Mouse (Mus musculus) midbrain, postnatal 0 days (tissue): ENCODE results near the gene Bad. TPM values are rescaled to one million over a fixed set of nuclear protein-coding genes. Genes with fewer than 3 reads are reported as not detected.
A peak's percentile ranks its signal among the peaks of the same experiment; 100 is the strongest.

ENCODE experiments used
- ATAC-seq: fragments of 200-750 bp; cut with Nextera tagmentation; 2 replicates; pipeline ENCODE4 v1.8.0; 2017; ENCODE audit warnings: moderate number of reproducible peaks, mild to moderate bottlenecking, moderate TSS enrichment, moderate library complexity; ENCODE audit not compliant: low FRiP score
- DNase-seq: peaks from one replicate; pipeline ENCODE4 v3.0.0-alpha.2; 2015; ENCODE audit warnings: low spot score
- H3K27ac ChIP-seq: fragments of 300-500 bp; sonication (generic); 2 replicates; pipeline ENCODE4 v1.5.1; 2014; ENCODE audit warnings: low read depth, mild to moderate bottlenecking, low read length, mixed read lengths
- H3K27me3 ChIP-seq: fragments of 300-500 bp; sonication (generic); 2 replicates; pipeline ENCODE4 v1.6.1; 2014; ENCODE audit warnings: low read length, control low read depth, mixed read lengths; ENCODE audit not compliant: insufficient read depth
- H3K36me3 ChIP-seq: fragments of 300-500 bp; sonication (generic); 2 replicates; pipeline ENCODE4 v1.6.1; 2014; ENCODE audit warnings: low read length, control low read depth, mixed read lengths; ENCODE audit not compliant: insufficient read depth
- H3K4me1 ChIP-seq: fragments of 300-500 bp; sonication (generic); 2 replicates; pipeline ENCODE4 v1.6.1; 2014; ENCODE audit warnings: mild to moderate bottlenecking, control low read depth, antibody characterized with exemption, low read length, mixed read lengths; ENCODE audit not compliant: insufficient read depth
- H3K4me2 ChIP-seq: fragments of 300-500 bp; sonication (generic); 2 replicates; pipeline ENCODE4 v1.6.1; 2014; ENCODE audit warnings: low read depth, mild to moderate bottlenecking, low read length, mixed read lengths; ENCODE audit not compliant: poor library complexity, severe bottlenecking
- H3K4me3 ChIP-seq: fragments of 300-500 bp; sonication (generic); 2 replicates; pipeline ENCODE4 v1.5.1; 2014; ENCODE audit warnings: low read depth, mild to moderate bottlenecking, low read length, moderate library complexity
- H3K9ac ChIP-seq: fragments of 300-500 bp; sonication (generic); replicated peaks from 2 replicates; pipeline ENCODE4 v1.6.1; 2014; ENCODE audit warnings: mild to moderate bottlenecking, low read length, moderate library complexity, mixed read lengths; ENCODE audit not compliant: poor library complexity, severe bottlenecking
- H3K9me3 ChIP-seq: fragments of 300-500 bp; sonication (generic); 2 replicates; pipeline ENCODE4 v1.6.1; 2016; ENCODE audit warnings: low read length, control low read depth
- CTCF ChIP-seq: IDR thresholded peaks from 2 replicates; pipeline ENCODE4 v1.5.1; 2016; ENCODE audit warnings: antibody characterized with exemption, mild to moderate bottlenecking
- WGBS: fragments of 180-500 bp; shearing (Covaris S2); extraction: QIAGEN DNeasy Blood & Tissue Kit; methylation state at CpG from one replicate; pipeline ENCODE4 v1.1.7; 2014; 5-methylcytosine and 5-hydroxymethylcytosine counted together
- polyA plus RNA-seq: library from polyadenylated mRNA; unstranded; fragments of >200 nt; fragmentation: Nextera tagmentation; extraction: Ambion mirVana; gene quantifications from 2 replicates; pipeline ENCODE4 v1.2.1, GENCODE M21; 2015
- total RNA-seq: library from RNA; depleted of rRNA; stranded (reverse); fragments of >200 nt; gene quantifications from 2 replicates; pipeline ENCODE4 v1.2.3, GENCODE M21; 2014

The Bad gene
- total and polyA plus RNA-seq, 2 experiments from 2014 or later, result 50.3 to 91.6 TPM

DNA sequence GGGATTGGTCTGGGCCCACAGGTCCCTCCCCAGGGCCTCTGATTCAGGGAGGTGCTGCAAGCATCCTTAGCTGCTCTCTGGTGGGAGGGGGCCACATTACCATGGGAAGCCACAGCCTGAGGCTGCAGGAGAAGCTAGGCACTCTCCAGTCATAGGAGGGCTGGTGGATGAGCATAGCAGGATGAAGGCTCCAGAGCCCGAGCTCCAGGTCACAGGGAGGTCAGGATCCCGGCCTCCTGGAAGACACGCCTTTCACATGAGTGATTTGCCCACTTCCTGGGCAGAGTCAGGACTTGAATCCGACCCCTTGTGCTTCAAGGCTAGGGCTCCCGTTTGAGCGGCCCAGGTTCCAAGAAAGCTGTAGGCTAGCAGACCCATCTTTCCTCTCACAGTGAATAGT, 30.0 kb downstream of the Bad start:
- Histone ChIP-seq H3K4me3 (no peak overlapping the region), H3K9me3 (no peaks in the 10 kb centered on the region), H3K27me3 (peaks cover 11% of the 10 kb centered on the region), H3K36me3 (no peaks in the 10 kb centered on the region), H3K4me1 (peaks cover 5% of the 10 kb centered on the region; the same call in 1 of the 2 replicates), H3K27ac (no peak overlapping the region), H3K4me2 (no peak overlapping the region), H3K9ac (no peak overlapping the region)
- no peak for DNase-seq
- WGBS, result 54% methylated on average over 6 of the region's 6 CpGs
- TF ChIP-seq CTCF, result no peak
- ATAC-seq, result no peak

DNA sequence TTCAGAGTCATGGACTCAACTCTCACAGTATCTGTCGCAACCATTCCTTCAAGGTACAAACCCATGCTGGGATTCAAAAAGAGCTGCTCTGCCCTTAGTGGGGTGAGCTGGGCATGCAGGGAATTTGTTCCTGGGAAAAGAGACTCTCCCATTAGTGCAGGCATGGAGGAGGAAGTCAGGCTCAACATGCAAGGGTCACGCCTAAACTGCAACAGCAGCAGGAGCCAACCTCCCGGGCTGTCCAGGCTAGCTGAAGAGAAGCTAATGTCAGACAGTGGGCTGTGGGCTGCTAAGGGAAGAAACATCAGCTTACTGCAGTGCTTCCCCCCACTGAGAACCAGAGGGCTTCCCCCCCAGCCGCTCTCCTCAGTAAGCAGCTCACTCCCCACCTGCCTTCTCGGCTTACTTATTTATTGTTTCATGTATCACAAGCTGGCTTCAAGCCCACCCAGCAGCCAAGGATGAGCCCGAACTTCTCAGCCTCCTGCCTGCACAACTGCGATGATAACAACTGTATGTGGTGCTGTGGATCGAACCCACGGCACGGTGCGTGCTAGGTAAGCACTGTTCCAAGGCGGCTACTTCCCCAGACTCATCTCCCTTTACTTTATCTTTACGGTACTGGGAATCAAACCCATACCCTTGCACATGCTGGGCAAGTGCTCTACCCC, 30.7 kb downstream of the Bad start:
- ATAC-seq, result no peak
- H3K4me2 ChIP-seq, result no peak overlapping the region
- 82% methylated on average over 13 of the region's 13 CpGs for WGBS
- peaks cover 6% of the 10 kb centered on the region; the same call in 1 of the 2 replicates for H3K4me1 ChIP-seq
- H3K27ac ChIP-seq, result no peak overlapping the region
- H3K4me3 ChIP-seq, result no peak overlapping the region
- H3K27me3 ChIP-seq, result peaks cover 11% of the 10 kb centered on the region
- no peak for DNase-seq
- no peaks in the 10 kb centered on the region for H3K9me3 ChIP-seq
- H3K9ac ChIP-seq, result no peak overlapping the region
- peaks cover 3% of the 10 kb centered on the region for H3K36me3 ChIP-seq
- no peak for TF ChIP-seq CTCF

DNA sequence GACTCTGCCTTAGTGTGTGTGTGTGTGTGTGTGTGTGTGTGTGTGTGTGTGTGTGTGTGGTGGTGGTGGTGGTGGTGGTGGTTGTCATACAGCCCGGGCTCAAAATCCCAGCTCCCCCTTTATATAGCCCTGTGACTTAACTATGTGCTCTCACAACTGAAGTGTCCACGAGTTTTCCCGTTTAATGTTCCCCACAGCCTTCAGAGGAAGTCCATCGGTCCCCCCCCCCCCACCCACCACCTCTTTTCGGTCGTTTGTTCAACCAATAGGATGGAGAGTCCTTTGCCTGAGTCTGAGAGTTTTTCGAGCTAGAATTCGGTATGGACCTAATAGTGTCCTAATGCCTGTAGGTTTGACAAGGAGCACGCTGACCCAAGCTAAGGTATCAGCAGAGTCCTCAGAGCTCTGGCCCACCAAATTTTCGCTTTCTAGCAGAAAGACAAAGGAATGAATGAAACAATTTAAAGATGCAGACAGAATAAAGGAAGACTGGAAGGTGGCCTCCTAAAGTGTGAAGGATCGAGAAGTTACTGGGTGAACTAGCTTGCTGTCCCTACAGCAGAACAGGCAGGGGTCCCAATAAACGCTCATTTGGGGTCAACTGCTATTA, 32.0 kb downstream of the Bad start:
- peak overlapping the region; percentile 95 for H3K4me2 ChIP-seq
- no peak for TF ChIP-seq CTCF
- H3K9ac ChIP-seq, result peak overlapping the region; percentile 72; the same call in 1 of the 2 replicates
- ATAC-seq (no peak), DNase-seq (no peak)
- H3K9me3 ChIP-seq, result no peaks in the 10 kb centered on the region
- peaks cover 11% of the 10 kb centered on the region for H3K27me3 ChIP-seq
- H3K27ac ChIP-seq, result peak overlapping the region; percentile 85
- H3K36me3 ChIP-seq, result peaks cover 13% of the 10 kb centered on the region
- H3K4me1 ChIP-seq, result peaks cover 14% of the 10 kb centered on the region; the same call in 1 of the 2 replicates
- H3K4me3 ChIP-seq, result peak overlapping the region; percentile 62
- 34% methylated on average over 12 of the region's 12 CpGs for WGBS

DNA sequence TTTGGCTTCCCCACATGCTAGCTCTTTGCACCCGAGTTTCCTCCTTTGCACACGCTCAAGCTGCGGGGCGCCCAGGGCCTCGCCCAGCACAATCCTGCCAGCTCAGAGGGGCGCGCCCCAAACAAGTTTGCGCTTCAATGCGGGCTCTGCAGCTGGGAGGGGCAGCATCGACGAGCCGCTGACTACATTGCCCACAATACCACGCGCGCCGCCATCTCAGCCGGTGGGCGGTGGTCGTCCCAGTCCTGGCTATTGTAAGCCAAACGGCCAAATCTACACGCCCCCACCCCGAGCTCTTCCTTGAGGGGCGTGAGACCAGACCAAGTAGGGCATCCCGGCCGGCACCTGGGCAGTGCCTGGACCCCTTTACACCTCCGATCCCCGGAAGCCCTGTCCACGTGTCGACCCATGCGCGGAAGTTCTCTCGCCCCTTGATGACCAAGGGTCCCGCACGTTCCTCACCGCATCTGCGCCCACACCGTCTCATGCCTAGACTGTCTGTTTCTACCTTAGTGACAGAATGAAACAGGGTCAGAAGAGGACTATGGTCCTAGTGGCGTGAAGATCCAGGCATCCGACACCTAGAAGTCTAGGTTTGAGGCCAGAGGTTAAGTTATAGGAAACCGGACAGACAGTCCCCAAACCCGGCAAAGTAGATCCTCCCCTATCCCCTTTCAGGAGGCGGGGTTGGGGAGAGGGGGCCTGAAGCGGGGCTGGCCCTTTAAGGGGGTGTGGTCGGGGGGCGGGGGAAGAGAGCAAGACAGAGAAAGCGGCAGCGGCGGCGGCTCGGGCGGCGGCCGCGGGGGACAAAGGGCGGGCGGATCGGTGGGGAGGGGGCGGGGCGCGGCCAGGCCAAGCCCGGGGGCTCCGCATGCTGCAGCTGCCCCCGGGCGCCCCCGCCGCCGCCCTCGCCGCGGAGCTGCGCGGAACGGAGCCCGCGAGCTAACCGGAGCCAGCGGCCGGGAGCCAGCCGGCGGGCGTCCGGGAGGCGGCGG, 32.8 kb downstream of the Bad start, which contains the start of gene Ppp1r14b:
TSS of gene Ppp1r14b (plus strand) at position 758 of the 995 bp plus-strand sequence.
- Histone ChIP-seq H3K27me3 (peaks cover 11% of the 10 kb centered on the region), H3K4me2 (peak within 1 kb of the TSS; percentile 95), H3K4me3 (peak within 1 kb of the TSS; percentile 62), H3K9me3 (no peaks in the 10 kb centered on the region), H3K36me3 (peaks cover 13% of the 10 kb centered on the region), H3K4me1 (peaks cover 19% of the 10 kb centered on the region; the same call in 1 of the 2 replicates), H3K9ac (peak within 1 kb of the TSS; percentile 72), H3K27ac (peak within 1 kb of the TSS; percentile 85)
- ATAC-seq, result peak; percentile 52
- WGBS, result under 1% methylated on average over 63 of the region's 84 CpGs
- no peak for TF ChIP-seq CTCF
- DNase-seq, result peak; percentile 82

DNA sequence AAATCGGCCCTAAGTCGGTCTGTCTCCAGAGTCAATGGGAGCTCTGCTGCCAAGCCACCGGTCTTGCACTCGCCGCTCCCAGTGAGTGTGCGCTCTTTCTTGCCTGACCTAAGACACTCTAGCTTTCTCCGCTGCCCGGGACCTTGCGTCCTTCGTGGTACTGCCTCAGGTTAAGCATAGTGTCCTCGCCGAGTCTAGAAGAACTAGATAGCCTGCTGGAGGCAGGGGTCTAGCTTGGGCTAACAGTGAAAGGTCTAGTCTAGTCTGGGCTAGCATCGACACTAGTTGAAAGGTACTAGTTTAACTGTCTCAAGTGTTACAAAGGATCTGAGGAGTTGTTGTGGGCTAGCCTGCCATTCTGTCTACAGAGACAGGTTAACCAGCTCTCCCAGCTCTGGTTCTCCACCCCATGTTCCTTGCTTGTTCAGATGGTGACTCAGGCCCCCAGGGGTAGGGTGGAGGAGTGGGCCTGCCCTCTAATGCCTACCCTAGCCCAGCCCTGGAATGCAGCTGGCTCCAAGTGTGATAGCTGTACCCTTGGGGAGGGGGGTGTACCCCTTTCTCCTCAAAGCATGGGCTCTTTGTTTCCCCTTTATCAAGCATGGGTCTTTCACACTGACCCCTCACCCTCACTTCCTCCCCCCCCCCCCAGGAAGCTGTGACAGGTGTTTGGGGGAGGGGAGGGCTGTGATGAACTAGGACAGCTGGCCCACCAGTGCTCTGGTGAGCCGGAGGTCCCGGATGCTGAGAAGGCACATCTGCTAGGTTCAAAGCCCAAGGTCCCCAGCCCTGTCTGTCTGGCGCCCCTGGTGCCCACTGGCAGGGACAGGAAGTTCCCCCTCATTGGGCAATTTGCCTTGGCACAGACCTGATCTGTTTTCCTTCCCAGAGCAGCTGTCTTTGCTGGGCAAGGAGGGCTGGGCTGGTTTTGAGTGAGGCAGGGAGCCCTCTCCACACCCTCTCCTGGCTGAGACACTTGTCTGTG, 34.2 kb downstream of the Bad start, which contains the start of gene Plcb3:
TSS of gene Plcb3 (minus strand) at position 934 of the 985 bp plus-strand sequence.
- Histone ChIP-seq H3K9ac (peak within 1 kb of the TSS; percentile 72), H3K9me3 (no peaks in the 10 kb centered on the region), H3K4me3 (peak within 1 kb of the TSS; percentile 62), H3K4me2 (peak within 1 kb of the TSS; percentile 95), H3K27ac (peak within 1 kb of the TSS; percentile 85), H3K36me3 (peaks cover 13% of the 10 kb centered on the region), H3K4me1 (peaks cover 19% of the 10 kb centered on the region; the same call in 1 of the 2 replicates), H3K27me3 (peaks cover under 1% of the 10 kb centered on the region; the same call in 1 of the 2 replicates)
- peak; percentile 67 for TF ChIP-seq CTCF
- whole genome bisulfite sequencing, result under 1% methylated on average over 16 of the region's 16 CpGs
- ATAC-seq (no peak), DNase-seq (peak; percentile 96)
